Mouse (Mus musculus): ENCODE data around the gene 2700081O15Rik. TPM values are rescaled to one million over a fixed set of nuclear protein-coding genes. Genes with fewer than 3 reads are reported as not detected.

Gene 2700081O15Rik
- polyA plus RNA-seq, 1 experiment: 12.2 TPM

DNA sequence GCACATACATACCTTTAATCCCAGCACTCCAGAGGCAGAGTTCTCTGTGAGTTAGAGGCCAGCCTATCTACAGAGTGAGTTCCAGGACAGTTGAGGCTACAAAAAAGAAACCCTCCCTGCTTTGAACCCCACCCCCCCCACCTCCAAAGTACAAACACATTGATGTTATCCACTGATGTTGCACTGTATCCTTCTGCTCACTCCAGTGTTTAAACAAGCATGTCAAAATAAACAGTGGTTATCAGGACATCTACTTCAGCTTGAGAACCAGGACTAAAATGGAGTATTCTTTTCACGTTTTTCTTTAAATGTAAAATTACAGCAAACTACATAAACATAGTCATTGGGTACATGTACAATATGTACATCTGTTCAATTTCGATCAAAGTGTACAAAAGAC lies 27.7 kb downstream of the 2700081O15Rik start:
- Histone ChIP-seq H3K27ac (ENCODE audit: control insufficient read depth, insufficient read depth, low read depth, low read length, poor library complexity) (no peak overlapping the region), H3K4me1 (ENCODE audit: control insufficient read depth, insufficient read depth, low read length) (no peaks in the 10 kb centered on the region), H3K4me3 (replicated peaks; ENCODE audit: control insufficient read depth, low read depth, low read length) (no peak overlapping the region)
- no peak for TF ChIP-seq CTCF (IDR thresholded peaks at IDR 0.05; ENCODE audit: control insufficient read depth, insufficient read depth, low read length)
- TF ChIP-seq POLR2A (IDR thresholded peaks at IDR 0.05; ENCODE audit: borderline replicate concordance, control insufficient read depth, low read depth, low read length): no peak
- WGBS: 84% methylated on average over 2 of the region's 2 CpGs

DNA sequence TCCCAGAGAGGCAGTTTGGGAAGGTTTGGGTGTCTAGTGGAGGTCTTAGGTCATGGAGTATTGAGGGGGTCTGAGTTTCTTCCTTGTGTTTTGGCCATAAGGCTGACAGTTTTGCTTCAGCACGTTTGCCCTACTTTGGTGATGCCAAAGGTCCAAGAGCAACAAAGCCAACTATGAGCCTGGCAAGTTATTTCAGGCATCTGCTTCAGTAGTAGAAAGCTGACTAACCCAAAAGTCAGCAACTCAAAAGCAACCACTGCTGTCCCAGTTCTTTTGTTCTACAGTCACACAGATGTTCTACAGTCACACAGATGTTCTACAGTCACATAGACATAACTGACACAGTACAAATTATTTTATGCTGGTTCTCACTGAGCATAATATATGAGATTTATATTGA lies 28.2 kb downstream of the 2700081O15Rik start:
- Histone ChIP-seq H3K4me1 (ENCODE audit: control insufficient read depth, insufficient read depth, low read length) (no peaks in the 10 kb centered on the region), H3K4me3 (replicated peaks; ENCODE audit: control insufficient read depth, low read depth, low read length) (no peak overlapping the region), H3K27ac (ENCODE audit: control insufficient read depth, insufficient read depth, low read depth, low read length, poor library complexity) (no peak overlapping the region)
- TF ChIP-seq CTCF (IDR thresholded peaks at IDR 0.05; ENCODE audit: control insufficient read depth, insufficient read depth, low read length): no peak
- no peak for TF ChIP-seq POLR2A (IDR thresholded peaks at IDR 0.05; ENCODE audit: borderline replicate concordance, control insufficient read depth, low read depth, low read length)
- 93% methylated on average over 1 of the region's 1 CpGs for WGBS

DNA sequence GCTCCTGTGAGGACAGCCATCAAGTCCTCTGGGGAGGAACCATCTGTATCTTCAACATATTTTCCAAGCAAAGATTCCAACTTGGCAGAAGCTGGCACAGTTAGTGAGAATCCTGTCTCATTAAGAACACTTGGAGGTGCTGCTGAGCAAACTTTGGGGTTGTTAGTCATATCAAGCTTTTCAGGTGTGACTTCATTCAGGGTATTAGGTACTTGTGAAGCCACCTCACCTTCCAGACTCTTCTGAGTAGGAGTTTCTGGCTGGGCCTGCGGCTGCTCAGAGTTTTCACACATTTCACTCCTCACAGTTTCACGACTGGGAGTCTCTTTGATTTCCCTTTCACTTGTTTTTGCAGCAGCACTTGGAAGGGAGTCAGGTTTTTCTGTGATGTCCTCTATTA lies 39.4 kb downstream of the 2700081O15Rik start:
- H3K4me1 ChIP-seq (ENCODE audit: control insufficient read depth, insufficient read depth, low read length): no peaks in the 10 kb centered on the region
- TF ChIP-seq CTCF (IDR thresholded peaks at IDR 0.05; ENCODE audit: control insufficient read depth, insufficient read depth, low read length): no peak
- TF ChIP-seq POLR2A (IDR thresholded peaks at IDR 0.05; ENCODE audit: borderline replicate concordance, control insufficient read depth, low read depth, low read length): no peak
- 91% methylated on average over 2 of the region's 2 CpGs for WGBS
- H3K27ac ChIP-seq (ENCODE audit: control insufficient read depth, insufficient read depth, low read depth, low read length, poor library complexity): no peak overlapping the region
- H3K4me3 ChIP-seq (replicated peaks; ENCODE audit: control insufficient read depth, low read depth, low read length): no peak overlapping the region

DNA sequence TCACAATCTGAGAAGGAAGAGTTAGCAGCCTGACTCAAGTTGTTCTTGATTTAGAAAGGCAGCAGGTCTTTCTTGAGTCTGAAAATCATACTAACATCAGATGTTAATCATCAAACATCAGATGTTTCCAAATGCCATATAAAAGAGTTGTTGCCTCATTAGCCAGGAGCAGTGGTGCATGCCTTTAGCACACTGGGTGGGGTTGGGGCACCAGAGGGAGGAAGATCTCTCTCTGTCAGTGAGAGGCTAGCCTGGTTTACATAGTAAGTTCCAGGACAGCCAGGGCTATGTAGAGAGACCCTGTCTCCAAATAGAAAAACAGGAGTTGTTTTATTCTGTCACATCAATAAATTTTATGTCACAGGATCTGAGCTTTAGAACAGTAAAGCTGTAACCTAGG lies 41.5 kb downstream of the 2700081O15Rik start:
- TF ChIP-seq POLR2A (IDR thresholded peaks at IDR 0.05; ENCODE audit: borderline replicate concordance, control insufficient read depth, low read depth, low read length): no peak
- no peak for TF ChIP-seq CTCF (IDR thresholded peaks at IDR 0.05; ENCODE audit: control insufficient read depth, insufficient read depth, low read length)
- no peaks in the 10 kb centered on the region for H3K4me1 ChIP-seq (ENCODE audit: control insufficient read depth, insufficient read depth, low read length)
- H3K4me3 ChIP-seq (replicated peaks; ENCODE audit: control insufficient read depth, low read depth, low read length): no peak overlapping the region
- no peak overlapping the region for H3K27ac ChIP-seq (ENCODE audit: control insufficient read depth, insufficient read depth, low read depth, low read length, poor library complexity)

DNA sequence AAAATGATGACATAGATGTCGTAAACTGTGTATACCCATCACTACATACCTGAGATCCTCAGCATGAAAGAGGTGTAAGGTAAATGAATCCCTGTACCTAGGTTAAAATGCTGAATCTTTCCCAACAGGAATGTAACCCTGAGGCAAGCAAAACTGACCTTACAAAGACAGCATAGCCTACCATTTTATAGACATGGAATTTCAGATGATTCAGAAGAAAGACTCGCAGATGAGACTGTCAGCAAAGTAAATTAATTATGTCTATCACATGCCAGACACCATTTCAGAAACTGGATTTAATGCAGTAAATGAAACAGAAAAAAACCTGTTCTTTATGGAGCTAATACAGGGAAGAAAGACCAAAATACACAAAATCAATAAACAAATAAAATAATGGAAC lies 41.9 kb downstream of the 2700081O15Rik start:
- 86% methylated on average over 2 of the region's 2 CpGs for WGBS

DNA sequence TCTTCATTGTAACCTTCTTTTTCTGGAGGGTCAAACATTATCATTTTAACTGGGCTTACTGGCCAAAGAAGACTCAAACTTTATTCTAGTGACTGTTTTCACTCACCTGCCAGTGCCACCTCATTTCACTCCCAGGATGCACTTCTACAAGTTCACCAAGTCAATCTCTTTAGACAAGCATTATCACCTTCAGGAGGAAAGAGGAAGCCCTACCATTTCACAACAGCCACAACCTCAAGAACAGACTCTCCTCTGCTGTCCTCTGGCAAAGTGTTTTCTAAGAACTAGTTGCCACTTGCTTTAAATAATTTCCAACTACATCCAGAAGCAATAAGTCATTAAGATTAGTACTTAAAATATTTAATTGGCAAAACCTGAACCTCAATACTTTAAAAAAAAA lies 50.5 kb downstream of the 2700081O15Rik start:
- no peak for TF ChIP-seq POLR2A (IDR thresholded peaks at IDR 0.05; ENCODE audit: borderline replicate concordance, control insufficient read depth, low read depth, low read length)
- TF ChIP-seq CTCF (IDR thresholded peaks at IDR 0.05; ENCODE audit: control insufficient read depth, insufficient read depth, low read length): no peak

More for the DNA sequence above, 41.9 kb downstream of the 2700081O15Rik start:
- Histone ChIP-seq H3K4me3 (replicated peaks; ENCODE audit: control insufficient read depth, low read depth, low read length) (no peak overlapping the region), H3K27ac (ENCODE audit: control insufficient read depth, insufficient read depth, low read depth, low read length, poor library complexity) (no peak overlapping the region), H3K4me1 (ENCODE audit: control insufficient read depth, insufficient read depth, low read length) (no peaks in the 10 kb centered on the region)
- TF ChIP-seq POLR2A (IDR thresholded peaks at IDR 0.05; ENCODE audit: borderline replicate concordance, control insufficient read depth, low read depth, low read length) (no peak), CTCF (IDR thresholded peaks at IDR 0.05; ENCODE audit: control insufficient read depth, insufficient read depth, low read length) (no peak)

DNA sequence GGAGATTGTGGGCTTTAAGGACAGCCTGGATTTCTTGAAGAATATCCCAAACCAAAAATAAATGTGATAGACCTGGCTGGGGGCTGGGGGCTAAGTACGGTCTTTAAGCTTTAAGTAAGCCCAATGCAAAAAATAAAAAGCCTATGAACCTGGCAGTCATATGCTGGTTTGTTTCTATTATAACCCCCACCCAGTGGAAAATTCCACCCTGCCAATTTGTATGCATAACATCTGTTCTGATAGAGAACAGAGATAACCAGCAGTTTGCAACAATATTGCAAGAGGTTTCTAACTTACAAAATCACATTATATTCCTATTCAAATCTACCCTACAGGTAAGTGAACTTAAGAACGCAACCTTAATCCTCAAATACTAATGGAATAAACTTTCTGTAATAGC lies 53.2 kb downstream of the 2700081O15Rik start:
- Histone ChIP-seq H3K27ac (ENCODE audit: control insufficient read depth, insufficient read depth, low read depth, low read length, poor library complexity) (no peak overlapping the region), H3K4me1 (ENCODE audit: control insufficient read depth, insufficient read depth, low read length) (no peaks in the 10 kb centered on the region), H3K4me3 (replicated peaks; ENCODE audit: control insufficient read depth, low read depth, low read length) (no peak overlapping the region)
- 94% methylated on average over 2 of the region's 2 CpGs for WGBS
- TF ChIP-seq CTCF (IDR thresholded peaks at IDR 0.05; ENCODE audit: control insufficient read depth, insufficient read depth, low read length) (no peak), POLR2A (IDR thresholded peaks at IDR 0.05; ENCODE audit: borderline replicate concordance, control insufficient read depth, low read depth, low read length) (no peak)

More for the DNA sequence above, 50.5 kb downstream of the 2700081O15Rik start:
- Histone ChIP-seq H3K4me3 (replicated peaks; ENCODE audit: control insufficient read depth, low read depth, low read length) (no peak overlapping the region), H3K27ac (ENCODE audit: control insufficient read depth, insufficient read depth, low read depth, low read length, poor library complexity) (no peak overlapping the region), H3K4me1 (ENCODE audit: control insufficient read depth, insufficient read depth, low read length) (no peaks in the 10 kb centered on the region)

Other genes with a start within 250 kb of the 2700081O15Rik start
- gene Otub1, start 211.3 kb upstream of the 2700081O15Rik start, polyA plus RNA-seq (2011; ENCODE audit: insufficient read depth, insufficient read length, low replicate concordance, missing spikeins): 24.0 and 45.5 TPM in 2 replicates
- gene Cox8a, start 200.0 kb upstream of the 2700081O15Rik start, polyA plus RNA-seq (2011; ENCODE audit: insufficient read depth, insufficient read length, low replicate concordance, missing spikeins): 369 and 431 TPM in 2 replicates
- 16.3 and 17.7 TPM in 2 replicates for gene Naa40, start 176.4 kb upstream of the 2700081O15Rik start, polyA plus RNA-seq (2011; ENCODE audit: insufficient read depth, insufficient read length, low replicate concordance, missing spikeins)
- 4.4 and 19.6 TPM in 2 replicates for gene Rcor2, start 150.3 kb upstream of the 2700081O15Rik start, polyA plus RNA-seq (2011; ENCODE audit: insufficient read depth, insufficient read length, low replicate concordance, missing spikeins)
- gene Mark2, start 75.8 kb upstream of the 2700081O15Rik start, polyA plus RNA-seq (2011; ENCODE audit: insufficient read depth, insufficient read length, low replicate concordance, missing spikeins): 32.0 and 66.7 TPM in 2 replicates
- gene Spindoc, start 34.6 kb upstream of the 2700081O15Rik start, polyA plus RNA-seq (2011; ENCODE audit: insufficient read depth, insufficient read length, low replicate concordance, missing spikeins): 13.6 and 35.3 TPM in 2 replicates
- gene Rtn3, start 65.7 kb downstream of the 2700081O15Rik start, polyA plus RNA-seq (2011; ENCODE audit: insufficient read depth, insufficient read length, low replicate concordance, missing spikeins): 53.1 and 78.4 TPM in 2 replicates
- 15.1 and 16.3 TPM in 2 replicates for gene Atl3, start 76.4 kb downstream of the 2700081O15Rik start, polyA plus RNA-seq (2011; ENCODE audit: insufficient read depth, insufficient read length, low replicate concordance, missing spikeins)
- 23.4 and 49.5 TPM in 2 replicates for gene Pla2g16, start 139.8 kb downstream of the 2700081O15Rik start, polyA plus RNA-seq (2011; ENCODE audit: insufficient read depth, insufficient read length, low replicate concordance, missing spikeins)
- gene Lgals12, start 189.6 kb downstream of the 2700081O15Rik start, polyA plus RNA-seq (2011; ENCODE audit: insufficient read depth, insufficient read length, low replicate concordance, missing spikeins): not detected in 2 replicates
- gene Hrasls5, start 194.9 kb downstream of the 2700081O15Rik start, polyA plus RNA-seq (2011; ENCODE audit: insufficient read depth, insufficient read length, low replicate concordance, missing spikeins): 0.95 TPM in 1 of 2 replicates, not detected in the other

Measured in bone marrow, adult 2 months (tissue).